Mouse (Mus musculus) cerebellum, adult 9-10 months (tissue): ENCODE data around the gene Trabd.
A peak's percentile ranks its signal among the peaks of the same experiment; 100 is the strongest.

Experiments
- DNase-seq: peaks from one replicate; pipeline ENCODE4 v3.0.0; 2022

Gene Trabd

DNA sequence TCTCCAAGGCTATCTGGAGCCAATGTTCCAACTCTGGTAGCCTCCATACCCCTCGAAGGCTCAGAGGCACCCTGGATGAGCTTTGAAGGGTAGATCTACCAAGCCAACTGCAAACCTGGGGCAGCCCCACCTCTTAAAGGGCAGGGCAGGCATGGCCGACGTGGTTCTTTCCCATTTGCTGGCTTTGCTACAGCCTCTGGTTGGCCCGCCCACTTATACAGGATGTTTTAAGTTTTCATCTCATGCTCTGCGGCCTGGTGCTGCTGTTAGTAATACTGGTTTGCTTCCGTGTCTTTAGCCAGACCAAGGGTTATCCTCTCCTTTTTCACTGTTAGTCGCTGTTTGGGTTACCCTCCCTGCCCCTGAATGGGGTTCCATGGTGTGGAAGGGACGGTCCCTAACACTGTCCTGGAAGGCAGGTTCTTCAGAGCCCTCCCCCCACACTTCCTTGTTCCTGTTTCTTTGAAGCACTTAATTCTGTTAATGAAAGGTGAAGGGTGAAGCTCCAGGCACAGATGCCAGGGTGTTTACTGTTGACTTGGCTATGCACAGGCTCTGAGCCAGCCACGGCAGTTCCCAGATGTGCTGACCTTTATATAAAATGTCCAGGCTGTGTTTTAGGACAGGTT, 3.4 kb downstream of the Trabd start:
- DNase-seq: no peak

GRCm38 (mm10) chr15:89083906-89084305, 9.0 kb downstream of the Trabd start:
- no peak for DNase-seq

DNA sequence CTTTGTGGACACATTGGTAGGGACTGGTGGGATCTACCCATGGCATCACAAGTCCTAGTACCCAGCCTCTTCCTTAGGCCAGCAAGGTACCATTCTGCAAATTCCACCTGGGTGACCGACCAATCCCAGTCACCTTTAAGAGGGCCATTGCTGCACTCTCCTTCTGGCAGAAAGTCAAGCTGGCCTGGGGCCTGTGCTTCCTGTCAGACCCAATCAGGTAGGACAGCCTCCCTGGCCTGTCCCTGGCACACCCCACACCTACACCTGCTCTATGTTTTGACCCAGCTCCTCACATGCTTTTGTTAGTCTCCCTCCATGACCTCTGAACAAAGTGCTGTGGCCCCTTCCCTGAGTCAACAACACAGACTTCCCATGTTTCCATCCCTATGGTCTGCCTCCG, 9.9 kb downstream of the Trabd start:
- no peak for DNase-seq

GRCm38 (mm10) chr15:89088607-89089247, 13.8 kb downstream of the Trabd start, which contains the start of gene Selenoo:
TSS of gene Selenoo (plus strand) at chr15:89089084.
- peak; percentile 92 for DNase-seq

DNA sequence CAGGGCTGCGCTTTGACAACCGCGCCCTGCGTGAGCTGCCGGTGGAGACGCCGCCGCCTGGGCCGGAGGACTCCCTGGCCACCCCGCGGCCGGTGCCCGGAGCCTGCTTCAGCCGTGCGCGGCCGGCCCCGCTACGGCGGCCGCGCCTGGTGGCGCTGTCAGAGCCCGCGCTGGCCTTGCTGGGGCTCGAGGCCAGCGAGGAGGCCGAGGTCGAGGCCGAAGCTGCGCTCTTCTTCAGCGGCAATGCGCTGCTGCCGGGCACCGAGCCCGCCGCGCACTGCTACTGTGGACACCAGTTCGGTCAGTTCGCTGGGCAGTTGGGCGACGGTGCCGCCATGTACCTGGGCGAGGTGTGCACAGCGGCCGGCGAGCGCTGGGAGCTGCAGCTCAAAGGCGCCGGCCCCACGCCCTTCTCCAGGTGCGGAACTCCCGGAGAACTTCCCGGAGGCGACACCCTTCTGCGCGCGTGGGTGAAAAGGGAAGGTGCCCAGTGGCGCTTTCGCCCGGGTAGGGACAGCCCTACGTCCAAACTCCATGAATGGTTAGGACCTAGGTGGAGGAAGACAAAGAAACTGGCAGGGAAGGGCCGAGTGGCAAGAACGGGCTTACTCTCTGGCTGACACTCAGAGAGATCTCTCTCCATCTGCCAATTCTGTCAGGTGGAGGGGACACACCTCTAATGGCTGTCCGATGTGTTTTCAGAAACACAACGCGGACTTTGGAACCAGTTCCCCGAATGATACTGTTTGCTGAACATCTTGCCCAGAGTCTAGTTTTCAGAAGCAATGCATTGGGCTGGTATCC, 14.5 kb downstream of the Trabd start:
- no peak for DNase-seq

DNA sequence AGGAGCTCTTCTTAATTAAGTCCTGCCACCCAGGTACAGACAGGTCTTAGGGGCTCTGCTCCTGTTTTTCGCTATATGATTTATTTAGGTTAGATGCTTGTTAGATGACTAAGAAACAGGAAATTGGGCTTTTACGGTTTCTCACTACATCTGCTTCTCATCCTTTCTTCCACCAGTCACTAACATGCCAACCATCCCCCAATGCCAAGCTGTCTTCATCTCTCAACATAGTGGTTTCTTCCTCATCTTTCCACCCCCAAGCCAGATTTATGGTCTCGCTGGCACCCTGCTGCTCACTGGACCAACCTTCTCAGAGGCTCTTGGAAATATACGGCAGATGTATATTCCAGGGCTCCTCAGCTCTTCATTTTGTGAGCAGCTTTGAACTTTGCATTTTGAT, 15.7 kb downstream of the Trabd start:
- no peak for DNase-seq

- no peak for DNase-seq
These were observed 17.3 kb downstream of the Trabd start for GRCm38 (mm10) chr15:89092181-89092580.

GRCm38 (mm10) chr15:89097450-89097849, 22.5 kb downstream of the Trabd start:
- no peak for DNase-seq

DNA sequence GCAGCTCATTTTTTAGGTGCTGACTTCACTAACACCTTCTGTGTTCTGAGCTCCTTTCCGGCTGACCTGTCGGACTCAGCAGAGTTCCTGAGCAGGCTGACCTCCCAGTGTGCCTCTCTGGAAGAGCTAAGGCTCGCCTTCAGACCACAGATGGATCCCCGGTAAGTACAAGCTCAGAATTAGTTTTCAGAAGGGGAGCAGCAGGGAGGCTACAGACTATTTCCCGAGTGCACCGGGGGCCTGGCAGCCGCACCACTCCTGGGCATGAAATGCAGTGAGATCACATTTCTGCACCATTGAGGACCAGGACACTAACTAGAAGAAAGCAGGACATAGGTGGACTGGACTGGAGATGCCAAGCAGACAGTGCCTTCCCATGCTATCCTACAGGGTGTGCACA, 23.7 kb downstream of the Trabd start:
- DNase-seq: peak; percentile 87

DNA sequence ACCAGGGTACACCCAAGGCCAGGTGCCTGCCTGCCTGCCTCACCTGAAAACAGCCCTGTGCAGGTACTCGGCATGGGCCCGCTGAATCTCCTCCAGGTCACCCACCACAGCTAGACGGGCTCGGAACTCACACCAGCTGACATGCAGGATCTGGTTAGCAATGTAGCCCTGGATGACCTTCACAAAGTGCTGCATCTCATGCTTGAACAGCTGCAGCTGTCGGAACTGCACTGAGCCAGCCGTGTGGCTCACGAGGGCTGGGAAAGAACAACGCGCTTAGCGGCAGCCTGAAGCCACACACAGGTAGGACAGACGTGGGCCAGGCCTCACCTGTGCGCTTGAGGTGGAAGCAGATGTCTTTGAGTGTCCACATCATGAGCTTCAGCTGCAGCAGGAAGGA, 25.9 kb downstream of the Trabd start:
- no peak for DNase-seq

DNA sequence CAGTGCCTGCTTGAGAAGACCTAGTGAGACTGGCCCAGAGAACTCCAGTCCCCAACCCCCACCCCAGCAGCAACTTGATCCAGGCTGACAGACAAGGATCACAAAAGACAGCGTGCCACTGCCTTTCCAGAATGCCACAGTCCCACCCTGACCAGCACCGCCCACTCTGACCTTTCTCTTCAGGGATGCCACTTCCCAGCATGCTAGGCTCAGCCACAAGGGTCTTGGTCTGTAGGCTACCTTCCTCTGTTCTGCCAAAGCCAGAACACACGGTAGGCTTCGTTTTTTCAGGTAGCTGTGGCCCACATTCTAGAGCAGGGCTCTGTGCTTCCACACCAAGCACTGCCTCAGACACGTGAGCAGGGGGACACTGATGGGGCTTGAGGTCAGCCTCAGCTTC, 27.7 kb downstream of the Trabd start:
- no peak for DNase-seq

- peak; percentile 84 for DNase-seq
These were observed 29.0 kb downstream of the Trabd start for GRCm38 (mm10) chr15:89103921-89104320.

DNA sequence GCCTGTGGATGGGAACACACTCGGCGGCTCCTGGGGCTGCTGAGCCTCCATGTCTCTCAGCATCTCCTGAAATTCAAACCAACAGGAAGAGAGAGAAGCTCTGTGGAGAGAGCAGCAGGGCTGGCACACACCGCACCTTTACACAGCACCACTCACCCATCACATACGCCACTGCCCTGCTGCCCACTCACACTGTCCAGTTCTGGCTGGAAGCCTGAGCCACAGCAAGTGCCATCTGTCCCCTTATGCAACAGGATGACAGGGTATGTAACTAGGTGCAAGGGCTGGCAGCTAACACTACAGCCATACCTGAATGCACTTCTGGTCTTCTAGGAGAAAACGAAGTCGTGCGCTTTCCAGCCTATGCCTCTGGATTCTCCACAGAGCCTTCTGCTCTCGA, 29.5 kb downstream of the Trabd start:
- peak; percentile 99 for DNase-seq

DNA sequence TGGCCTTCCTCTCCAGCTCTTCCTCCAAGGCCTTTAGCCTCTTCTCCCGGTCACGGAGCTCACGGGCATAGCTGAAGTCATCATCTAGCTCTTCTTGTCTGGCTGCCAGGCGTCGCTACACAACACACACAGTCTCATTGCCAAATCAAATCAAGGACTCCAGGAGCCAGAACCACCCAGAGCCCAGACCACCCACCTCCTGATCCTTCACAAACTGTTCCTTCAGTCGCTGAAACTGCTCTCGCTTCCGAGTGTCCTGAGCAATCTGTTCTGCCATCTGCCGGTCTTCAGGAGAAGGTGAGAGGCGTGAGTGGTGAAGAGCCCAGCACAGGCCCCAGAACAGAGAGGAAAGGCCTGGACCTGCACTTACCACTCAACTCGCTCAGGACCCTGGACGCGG, 31.1 kb downstream of the Trabd start:
- peak; percentile 92 for DNase-seq

- peak; percentile 47 for DNase-seq
These were observed 32.1 kb downstream of the Trabd start for GRCm38 (mm10) chr15:89106976-89107375.

GRCm38 (mm10) chr15:89110147-89110546, 35.2 kb downstream of the Trabd start:
- peak; percentile 84 for DNase-seq

DNA sequence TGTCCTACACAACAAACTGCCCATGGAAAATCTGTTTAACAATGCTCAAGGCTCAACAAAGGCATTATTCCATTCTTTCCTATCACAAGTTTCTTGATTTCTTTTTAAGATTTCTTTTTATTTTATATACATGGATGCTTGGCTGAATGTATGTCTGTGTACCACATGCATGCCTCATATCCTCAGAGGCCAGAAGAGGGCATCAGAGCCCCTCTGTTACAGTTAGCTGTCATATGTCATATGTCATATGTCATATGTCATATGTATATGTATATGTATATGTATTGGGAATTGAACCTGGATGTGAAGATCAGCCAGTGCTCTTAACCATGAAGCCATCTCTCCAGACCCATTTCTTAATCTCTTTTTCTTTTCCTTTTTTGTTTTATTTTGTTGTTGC, 43.1 kb downstream of the Trabd start:
- DNase-seq: no peak

GRCm38 (mm10) chr15:89122649-89123366, 47.9 kb downstream of the Trabd start, which contains the start of gene Tubgcp6:
TSS of gene Tubgcp6 (minus strand) at chr15:89123112.
- peak; percentile 96 for DNase-seq

- peak; percentile 74 for DNase-seq
These were observed 48.7 kb downstream of the Trabd start for GRCm38 (mm10) chr15:89123595-89123994.

DNA sequence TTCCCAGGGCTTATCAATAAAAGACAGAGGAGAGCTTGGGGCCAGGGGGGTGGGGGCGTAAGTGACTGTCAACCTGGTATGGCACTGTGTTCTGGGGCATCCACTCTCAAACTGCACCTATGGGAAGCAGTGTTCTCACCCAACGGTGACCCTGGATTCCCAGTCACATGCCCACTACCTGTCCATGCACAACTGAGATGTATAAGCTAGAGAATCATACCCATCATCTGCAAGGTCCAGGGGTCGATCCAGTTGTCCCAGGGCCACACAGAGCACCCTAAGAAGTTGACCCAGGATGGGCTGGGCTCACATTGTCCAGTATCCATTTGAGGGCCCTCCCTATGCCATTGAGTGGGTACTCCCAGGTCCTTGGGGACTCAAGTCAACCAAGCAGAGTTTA, 49.4 kb downstream of the Trabd start:
- no peak for DNase-seq

DNA sequence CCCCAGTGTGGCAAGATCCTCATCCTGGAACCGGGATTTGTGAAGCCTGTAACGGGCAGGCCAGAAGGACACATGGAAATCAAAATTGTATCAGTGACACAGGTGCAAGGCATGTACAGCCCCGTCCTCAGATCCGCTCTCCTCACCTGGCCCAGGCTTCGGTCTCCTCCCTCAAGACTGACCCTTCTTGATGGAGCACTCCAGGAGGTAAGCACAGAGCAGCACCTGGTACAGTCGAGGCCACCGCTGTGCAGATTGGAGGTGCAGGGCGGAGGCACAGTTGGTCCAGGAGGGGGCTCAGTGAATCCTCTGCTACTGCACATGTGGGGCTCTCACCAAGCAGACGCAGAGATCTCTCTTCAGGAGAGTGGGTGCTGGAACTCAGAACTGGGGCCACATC, 50.4 kb downstream of the Trabd start:
- no peak for DNase-seq

GRCm38 (mm10) chr15:89126622-89127021, 51.7 kb downstream of the Trabd start:
- DNase-seq: no peak

DNA sequence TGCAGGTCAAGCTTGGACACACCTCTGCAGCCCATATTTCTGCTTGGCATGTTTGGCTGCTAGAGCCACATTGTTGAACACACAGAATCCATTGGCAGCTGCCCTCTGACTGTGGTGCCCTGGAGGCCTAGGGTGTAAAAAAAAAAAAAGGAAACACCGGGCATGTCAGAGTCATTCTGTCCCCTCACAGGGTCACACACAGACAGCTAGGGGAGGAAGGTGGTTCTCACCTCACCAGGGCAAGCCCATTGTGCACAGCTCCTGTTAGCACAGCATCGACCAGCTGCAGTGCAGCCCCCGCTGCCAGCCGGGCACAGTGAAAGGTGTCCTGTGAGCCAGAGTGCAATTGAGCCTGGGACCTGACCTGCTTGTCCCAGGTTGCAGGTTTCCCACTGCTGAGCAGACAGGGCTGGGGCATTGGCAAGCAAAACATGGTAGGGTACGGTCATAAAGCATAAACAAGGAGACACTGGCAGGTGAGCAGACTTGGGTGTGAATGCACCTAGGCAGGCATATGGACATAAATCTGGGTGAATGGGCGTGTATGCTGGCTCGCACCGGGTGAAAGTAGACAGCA, 52.5 kb downstream of the Trabd start:
- peak; percentile 59 for DNase-seq
